9 mouse cellular contexts compared by ENCODE assay signal in the genomic region with DNA sequence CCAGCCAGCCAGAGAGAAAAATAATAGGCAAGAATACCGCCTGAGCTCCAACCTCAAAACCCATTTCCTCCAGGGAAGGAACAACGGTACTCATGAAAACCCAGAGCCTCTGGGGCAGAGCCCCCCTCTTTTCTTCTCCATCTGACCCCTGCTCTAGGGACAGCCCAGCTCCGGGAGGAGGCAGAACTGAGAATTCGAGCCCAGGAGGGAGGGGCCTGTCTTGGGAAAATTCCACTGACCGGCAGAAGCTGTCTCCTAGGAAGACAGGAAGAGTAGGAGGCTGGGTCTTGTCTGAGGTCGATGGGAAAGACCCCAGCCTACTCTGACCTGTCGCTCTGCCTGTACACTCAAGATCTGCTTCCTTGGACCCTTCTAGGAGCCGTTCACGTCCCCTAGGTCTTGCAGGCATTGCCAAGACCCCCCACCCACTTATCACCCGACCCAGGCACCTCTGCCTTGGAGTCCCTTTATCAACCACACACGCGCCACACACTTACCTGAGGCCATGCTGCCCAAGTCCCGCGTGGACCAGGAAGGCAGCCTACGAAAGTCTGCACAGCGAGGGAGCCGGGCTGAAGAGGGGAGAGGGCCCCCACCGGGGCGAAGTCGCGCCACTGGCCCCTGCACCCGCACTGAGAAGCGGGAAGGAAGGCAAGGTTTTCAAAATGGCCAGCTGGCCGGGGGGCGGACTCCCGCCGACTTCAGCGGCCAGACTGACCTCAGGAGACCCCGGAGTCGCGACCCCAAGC. TPM values are rescaled to one million over a fixed set of nuclear protein-coding genes. Genes with fewer than 3 reads are reported as not detected.
DNase-seq lines count a peak whose midpoint lies in the region; ATAC-seq lines count a peak whose summit lies in the region.
"Had no signal": no experiment of that assay in that cellular context is flagged by ENCODE, and none has a peak within 500 bp of the region (broad histone marks: within the 10 kb centered on the region; RNA-seq: fewer than 3 reads in every experiment).

No protein-coding gene starts in this region.

- peak overlapping the region; percentile 73 for H3K27ac ChIP-seq in forebrain, embryonic 15.5 days (replicated peaks)

- WGBS in forebrain, embryonic 15.5 days: under 1% methylated on average over 31 of the region's 31 CpGs

- H3K4me1 ChIP-seq in forebrain, embryonic 15.5 days: peaks cover 50% of the 10 kb centered on the region

- peak overlapping the region; percentile 100 for H3K4me2 ChIP-seq in forebrain, embryonic 15.5 days (replicated peaks)

- peak; percentile 53 for ATAC-seq in cerebellum, adult (ENCODE audit: insufficient number of reproducible peaks, low FRiP score, low TSS enrichment)
- ATAC-seq in forebrain, embryonic 15.5 days (replicated peaks): peak; percentile 59
- peak; percentile 7 to 27; a peak in 3 of 4 replicates for ATAC-seq in hematopoietic stem cell, adult 5-6 weeks (replicated peaks in 1 of 2; ENCODE audit: insufficient read depth in 1 of 2, low FRiP score in 2 of 2, low TSS enrichment in 1 of 2, low read depth in 1 of 2, poor library complexity in 2 of 2, severe bottlenecking in 2 of 2)

- no peaks in the 10 kb centered on the region for H3K27me3 ChIP-seq in forebrain, embryonic 15.5 days

- DNase-seq in MN1 (ENCODE audit: low spot score): peak; percentile 81
- peak; percentile 56 to 62 for DNase-seq in layer of hippocampus, adult 8-10 months (ENCODE audit: low spot score in 2 of 2)
- DNase-seq in lung, postnatal 10 days: peak; percentile 94
- peak; percentile 78 for DNase-seq in ovary, postnatal 36 days (ENCODE audit: low spot score)
- DNase-seq in natural killer cell, adult 2 months (ENCODE audit: low spot score in 2 of 2): no peak

- H3K9ac ChIP-seq in forebrain, embryonic 15.5 days (replicated peaks): peak overlapping the region; percentile 62

- no peaks in the 10 kb centered on the region for H3K9me3 ChIP-seq in forebrain, embryonic 15.5 days

- peak overlapping the region; percentile 53 for H3K4me3 ChIP-seq in forebrain, embryonic 15.5 days

- no peaks in the 10 kb centered on the region for H3K36me3 ChIP-seq in forebrain, embryonic 15.5 days

RNA-seq across cellular contexts. Expression of a gene that starts 0.6 kb away (rescaled TPM):
- 49.4 and 50.7 TPM in 2 replicates for polyA plus RNA-seq in forebrain, embryonic 15.5 days (2015; fragmentation: Nextera tagmentation; extraction: Ambion mirVana)
- 45.3 and 46.7 TPM in 2 replicates for total RNA-seq in hematopoietic stem cell, adult 5-6 weeks (2017)
- total RNA-seq in layer of hippocampus, adult 8-10 months (2022): 10 to 100 TPM; 64.2 to 82.5 (median 74.0) TPM

RNA-seq across cellular contexts. Expression of a gene that starts 6.7 kb away (rescaled TPM):
- polyA plus RNA-seq in forebrain, embryonic 15.5 days (2015; fragmentation: Nextera tagmentation; extraction: Ambion mirVana): 0.43 and 0.46 TPM in 2 replicates
- 3.8 and 4.4 TPM in 2 replicates for total RNA-seq in hematopoietic stem cell, adult 5-6 weeks (2017)
- under 1 TPM in 1 of 4 experiments, not detected in 3; 0.61 TPM for total RNA-seq in layer of hippocampus, adult 8-10 months (2022)
- total RNA-seq: left cerebral cortex, postnatal 14 days had no signal

RNA-seq across cellular contexts. Expression of a gene that starts 41.2 kb away (rescaled TPM):
- 12.4 and 15.1 TPM in 2 replicates for polyA plus RNA-seq in forebrain, embryonic 15.5 days (2015; fragmentation: Nextera tagmentation; extraction: Ambion mirVana)
- total RNA-seq in hematopoietic stem cell, adult 5-6 weeks (2017): 11.8 and 13.1 TPM in 2 replicates
- 10 to 100 TPM; 11.1 to 14.4 (median 13.4) TPM for total RNA-seq in layer of hippocampus, adult 8-10 months (2022)

Comparison
In these comparisons a context has a peak if more than half of its experiments do, and no peak if none do; other contexts are left out.
1. DNase-seq: peak in MN1 (single experiment), layer of hippocampus, adult 8-10 months (2 of 2), lung, postnatal 10 days (single experiment) and ovary, postnatal 36 days (single experiment); none in natural killer cell, adult 2 months (0 of 2).
2. Peak in every context shown above with its lines, with median percentiles within 50 percentile points of each other: ATAC-seq.